12 mouse cellular contexts compared by ENCODE assay signal in the genomic region with DNA sequence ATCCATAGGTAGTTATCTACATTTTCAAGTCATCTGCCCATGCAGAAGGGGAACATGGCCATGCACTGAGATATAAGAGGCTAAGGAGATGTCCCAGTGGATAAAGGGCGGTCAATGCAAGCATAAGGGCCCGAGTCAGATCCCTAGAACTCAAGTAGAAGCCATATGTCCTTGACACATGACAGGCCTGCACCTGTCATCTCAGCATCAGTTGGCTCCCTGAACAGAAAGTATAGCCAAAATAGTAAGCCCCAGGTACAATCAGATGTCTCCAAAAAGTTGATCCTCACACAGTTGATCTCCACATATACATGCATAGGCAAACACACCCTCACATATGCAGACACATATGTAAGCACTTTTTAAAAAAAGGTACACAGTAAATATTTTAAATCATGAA.
"Had no signal": no experiment of that assay in that cellular context is flagged by ENCODE, and none has a peak within 500 bp of the region (broad histone marks: within the 10 kb centered on the region; RNA-seq: fewer than 3 reads in every experiment).

No protein-coding gene starts in this region.

- DNase-seq: left cerebral cortex, postnatal 4 days; liver; liver, embryonic 13.5 days; liver, postnatal 0 days; lung, adult 18-20 months; lung, adult 2 months; lung, embryonic 14.5 days; lung, postnatal 10 days; lung, postnatal 14 days; lung, postnatal 36 days; lung, postnatal 4 days; midbrain, embryonic 14.5 days had no signal
